23 mouse cellular contexts compared by ENCODE assay signal in the genomic region with DNA sequence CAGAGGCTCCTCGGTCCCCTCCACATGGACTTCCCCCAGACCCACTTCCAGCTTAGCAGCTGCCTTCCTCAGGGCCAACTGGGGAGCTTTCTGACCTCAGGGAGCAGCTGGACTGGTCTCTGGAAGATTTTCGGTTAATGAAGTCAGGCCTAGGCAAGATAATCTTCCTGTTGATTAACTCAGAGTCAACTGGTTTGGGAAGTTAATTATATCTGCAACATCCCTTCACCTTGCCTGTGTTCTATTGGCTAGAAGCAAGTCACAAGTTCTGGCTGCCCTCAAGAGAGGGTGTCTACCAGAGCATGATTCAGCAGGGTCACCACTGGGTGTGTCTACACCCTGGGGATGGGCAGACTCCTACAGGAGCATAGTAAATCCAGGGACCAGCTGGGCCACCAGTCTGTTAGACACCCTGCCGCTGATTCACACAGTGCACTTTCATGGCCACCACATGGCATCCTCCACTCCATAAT. TPM values are rescaled to one million over a fixed set of nuclear protein-coding genes. Genes with fewer than 3 reads are reported as not detected.
A peak's percentile ranks its signal among the peaks of the same experiment; 100 is the strongest.
DNase-seq lines count a peak whose midpoint lies in the region; ATAC-seq and TF ChIP-seq lines count a peak whose summit lies in the region.
"Had no signal": no experiment of that assay in that cellular context is flagged by ENCODE, and none has a peak within 500 bp of the region (broad histone marks: within the 10 kb centered on the region; RNA-seq: fewer than 3 reads in every experiment).

No protein-coding gene starts in this region.

- H3K79me2 ChIP-seq in C2C12 (ENCODE audit: control insufficient read depth, insufficient read depth) (no peaks in the 10 kb centered on the region), myocyte (ENCODE audit: control insufficient read depth, insufficient read depth) (no peaks in the 10 kb centered on the region)

- peak; percentile 55 for TF ChIP-seq POLR2A in myocyte (IDR thresholded peaks at IDR 0.05; ENCODE audit: insufficient read length, low read depth)

- H3K27me3 ChIP-seq in C2C12 (ENCODE audit: control insufficient read depth, insufficient read depth, insufficient read length), result no peaks in the 10 kb centered on the region
- H3K27me3 ChIP-seq in embryonic facial prominence, embryonic 15.5 days, result no peaks in the 10 kb centered on the region
- H3K27me3 ChIP-seq in myocyte (ENCODE audit: control insufficient read depth, insufficient read depth, insufficient read length), result no peaks in the 10 kb centered on the region
- H3K27me3 ChIP-seq: forebrain, embryonic 12.5 days; heart, embryonic 15.5 days; midbrain, embryonic 15.5 days had no signal

- no peak for TF ChIP-seq CTCF in C2C12 (IDR thresholded peaks at IDR 0.05; ENCODE audit: control insufficient read depth, insufficient read depth, insufficient read length)

- no peak overlapping the region for H3K9ac ChIP-seq in embryonic facial prominence, embryonic 15.5 days
- H3K9ac ChIP-seq: forebrain, embryonic 12.5 days; heart, embryonic 15.5 days; liver, embryonic 14.5 days; midbrain, embryonic 15.5 days had no signal

- intact Hi-C loops in heart, postnatal 25 days (cut with DNase I), result no loop called here

- H3K4me2 ChIP-seq in embryonic facial prominence, embryonic 15.5 days (replicated peaks), result no peak overlapping the region
- peak overlapping the region; percentile 67 for H3K4me2 ChIP-seq in myocyte (ENCODE audit: low read depth)
- H3K4me2 ChIP-seq: forebrain, embryonic 12.5 days; heart, embryonic 15.5 days; midbrain, embryonic 15.5 days had no signal

- H3K79me3 ChIP-seq in C2C12 (ENCODE audit: low read depth), result no peaks in the 10 kb centered on the region

- no peaks in the 10 kb centered on the region for H3K9me3 ChIP-seq in embryonic facial prominence, embryonic 15.5 days (replicated peaks)
- H3K9me3 ChIP-seq: midbrain, embryonic 15.5 days had no signal

- H3K4me3 ChIP-seq in C2C12 (ENCODE audit: insufficient read depth, poor library complexity, severe bottlenecking) (no peak overlapping the region), myocyte (no peak overlapping the region)
- H3K4me3 ChIP-seq in embryonic facial prominence, embryonic 15.5 days (replicated peaks), result no peak overlapping the region
- H3K4me3 ChIP-seq: forebrain, embryonic 12.5 days; gastrocnemius, adult 2 months; heart, embryonic 15.5 days; midbrain, embryonic 15.5 days had no signal

- H3ac ChIP-seq in C2C12 (ENCODE audit: control insufficient read depth, insufficient read length, low read depth) (no peak overlapping the region), myocyte (ENCODE audit: control insufficient read depth, insufficient read length) (no peak overlapping the region)

- peak overlapping the region; percentile 65; the same call in 1 of the 2 replicates for H3K27ac ChIP-seq in embryonic facial prominence, embryonic 15.5 days (replicated peaks)
- H3K27ac ChIP-seq: forebrain, embryonic 12.5 days; gastrocnemius, adult 2 months; heart, embryonic 15.5 days; liver, embryonic 14.5 days; midbrain, embryonic 15.5 days had no signal

- DNase-seq in heart, adult 11 months, result peak; percentile 64
- no peak for DNase-seq in heart, postnatal 25 days (ENCODE audit: low spot score)
- no peak for DNase-seq in spleen, postnatal 4 days (ENCODE audit: low spot score in 2 of 2)
- no peak for DNase-seq in heart, adult 8-10 months (ENCODE audit: low spot score)
- no peak for DNase-seq in gastrocnemius, postnatal 10 days
- DNase-seq: adrenal gland, postnatal 14 days; B cell, adult 2 months; cerebellum, adult 11 months; gastrocnemius, adult 2 months; heart, adult 18-20 months; kidney, adult 8-10 months; kidney, postnatal 25 days; right cerebral cortex, postnatal 4 days; thymus, postnatal 25 days had no signal

- peaks cover 2% of the 10 kb centered on the region; the same call in 1 of the 2 replicates for H3K4me1 ChIP-seq in embryonic facial prominence, embryonic 15.5 days
- H3K4me1 ChIP-seq: forebrain, embryonic 12.5 days; midbrain, embryonic 15.5 days had no signal

- 68% methylated on average over 3 of the region's 3 CpGs for WGBS in embryonic facial prominence, embryonic 15.5 days

- ATAC-seq in embryonic facial prominence, embryonic 15.5 days (ENCODE audit: insufficient number of reproducible peaks, low FRiP score, low TSS enrichment, low read depth), result no peak; the same call in 1 of the 2 replicates
- ATAC-seq: activated CD4-positive, CD25-positive, alpha-beta regulatory T cell, adult 4 months; lung, postnatal 0 days; midbrain, embryonic 15.5 days had no signal

- no peaks in the 10 kb centered on the region for H3K36me3 ChIP-seq in C2C12 (ENCODE audit: control insufficient read depth, insufficient read depth)
- no peaks in the 10 kb centered on the region for H3K36me3 ChIP-seq in embryonic facial prominence, embryonic 15.5 days
- no peaks in the 10 kb centered on the region for H3K36me3 ChIP-seq in myocyte (ENCODE audit: control insufficient read depth, insufficient read depth)
- H3K36me3 ChIP-seq: forebrain, embryonic 12.5 days; heart, embryonic 15.5 days; midbrain, embryonic 15.5 days had no signal

TF ChIP-seq in C2C12, 6 proteins besides CTCF, POLR2A, EP300 and RAD21:
- TF ChIP-seq MAX (IDR thresholded peaks at IDR 0.05), result peak; percentile 61
- peak; percentile 9 for TF ChIP-seq MYOD1 (IDR thresholded peaks at IDR 0.05; ENCODE audit: control insufficient read depth, insufficient read length, low read depth)
- no peak for TF ChIP-seq FOSL1 (IDR thresholded peaks at IDR 0.05; ENCODE audit: insufficient read depth, low read length, poor library complexity, severe bottlenecking)
- TF ChIP-seq CEBPB (IDR thresholded peaks at IDR 0.05; ENCODE audit: low read depth), result no peak
- TF ChIP-seq USF1 (IDR thresholded peaks at IDR 0.05; ENCODE audit: low read depth), result peak; percentile 76
- no peak for TF ChIP-seq MYOG (IDR thresholded peaks at IDR 0.05; ENCODE audit: control insufficient read depth, extremely low read depth, insufficient read length)

TF ChIP-seq in myocyte, 11 proteins besides CTCF, POLR2A, EP300 and RAD21:
- TF ChIP-seq MYOG (IDR thresholded peaks at IDR 0.05; ENCODE audit: control insufficient read depth in 1 of 3, insufficient read depth in 1 of 3, insufficient read length in 2 of 3, low read depth in 2 of 3), result peak; percentile 57 to 91 (median 87)
- peak; percentile 71 to 89 (median 82) for TF ChIP-seq MYOD1 (IDR thresholded peaks at IDR 0.05; ENCODE audit: control insufficient read depth in 1 of 3, insufficient read length in 2 of 3, low read depth in 2 of 3)
- TF ChIP-seq USF1 (IDR thresholded peaks at IDR 0.05; ENCODE audit: low read depth), result peak; percentile 68
- no peak for TF ChIP-seq MAX (IDR thresholded peaks at IDR 0.05; ENCODE audit: low read depth)
- TF ChIP-seq TCF12 (IDR thresholded peaks at IDR 0.05; ENCODE audit: insufficient read depth, poor library complexity, severe bottlenecking), result peak; percentile 81
- TF ChIP-seq TCF3 (IDR thresholded peaks at IDR 0.05; ENCODE audit: insufficient read length, low read depth), result peak; percentile 54
- no peak for TF ChIP-seq REST (IDR thresholded peaks at IDR 0.05; ENCODE audit: insufficient read depth, insufficient read length)

RNA-seq across cellular contexts. Expression of a gene that starts 53.9 kb away (rescaled TPM):
- total RNA-seq in heart, postnatal 25 days (2021), result 1 to 10 TPM; 2.5 to 4.4 TPM
- polyA plus RNA-seq in C2C12 (2012; fragmentation: generic; extraction: Trizol), result 2.2 TPM
- 6.5 TPM in 2 replicates for polyA plus RNA-seq in embryonic facial prominence, embryonic 15.5 days (2015; fragmentation: Nextera tagmentation; extraction: Ambion mirVana)
- 3.1 TPM for polyA plus RNA-seq in myocyte (2012; fragmentation: generic; extraction: Trizol)
- total RNA-seq in heart, adult 8-10 months (2022), result 1 to 10 TPM; 1.9 to 3.3 (median 2.7) TPM
- total RNA-seq in gastrocnemius, postnatal 10 days (2021), result 1 to 10 TPM; 5.2 to 6.6 TPM
